Mouse (Mus musculus): Measurements from ENCODE around the gene Rpl36a. TPM values are rescaled to one million over a fixed set of nuclear protein-coding genes. Genes with fewer than 3 reads are reported as not detected.

Rpl36a gene
- total RNA-seq, 2 experiments from 2014 or later, result 2,214 to 3,336 TPM

DNA sequence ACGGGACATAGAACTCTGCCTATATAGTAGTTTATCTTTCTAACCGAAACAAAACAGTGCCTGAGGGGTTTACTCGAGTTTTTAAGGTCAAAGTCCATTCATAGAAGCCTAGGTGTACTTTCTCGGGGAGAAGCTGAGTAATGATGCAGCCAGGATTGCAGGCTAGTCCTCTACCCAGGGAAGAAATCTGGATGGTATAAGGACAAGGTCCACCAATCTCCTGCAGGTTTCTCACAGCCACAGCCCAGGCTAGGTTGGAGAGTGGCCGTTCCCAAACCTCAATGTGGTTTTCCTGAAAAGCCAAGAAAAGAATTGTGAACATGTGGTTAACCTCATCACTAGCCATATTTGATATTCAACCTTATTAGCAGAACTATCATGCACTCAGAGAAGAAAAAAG lies 4.4 kb downstream of the Rpl36a start:
- ATAC-seq (replicated peaks; ENCODE audit: poor library complexity, severe bottlenecking), result no peak

DNA sequence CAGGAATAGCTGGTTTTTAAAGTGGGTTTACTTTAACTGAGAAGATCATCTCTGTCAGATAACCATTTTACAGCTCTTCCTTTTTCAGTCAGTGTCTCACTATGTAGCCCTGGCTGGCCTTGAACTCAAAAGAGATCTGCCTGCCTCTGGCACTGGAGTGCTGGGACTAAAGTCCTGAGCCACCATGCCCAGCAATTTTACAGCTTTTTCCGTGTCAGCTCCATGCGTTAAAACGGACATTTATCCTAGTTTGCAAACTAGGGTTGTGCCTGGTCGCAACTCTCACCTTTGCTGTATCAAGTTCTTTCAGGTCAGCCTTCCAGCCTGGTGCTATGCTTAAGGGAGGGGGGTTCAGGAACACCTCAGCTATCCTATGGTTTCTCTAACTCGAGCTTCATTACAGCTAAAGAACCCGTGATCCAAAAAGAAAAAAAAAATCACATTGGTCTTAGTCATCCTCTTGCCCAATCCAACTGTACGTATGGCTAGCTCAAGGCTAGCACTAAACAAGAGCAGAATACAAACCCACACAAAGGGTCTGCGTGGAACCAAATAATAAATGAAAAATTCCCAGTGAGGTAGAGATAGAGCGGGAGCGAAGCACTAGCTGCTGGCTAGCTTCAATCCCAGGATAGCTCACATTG lies 14.6 kb downstream of the Rpl36a start:
- ATAC-seq (replicated peaks; ENCODE audit: poor library complexity, severe bottlenecking), result peak; percentile 45

- ATAC-seq (replicated peaks; ENCODE audit: poor library complexity, severe bottlenecking), result peak; percentile 76
Observed at GRCm38 (mm10) chrX:134600659-134601379, 15.4 kb downstream of the Rpl36a start, which contains the start of the genes Gla and Hnrnph2. Gla (minus strand) TSS chrX:134601125. Hnrnph2 (plus strand) TSS chrX:134601179.

DNA sequence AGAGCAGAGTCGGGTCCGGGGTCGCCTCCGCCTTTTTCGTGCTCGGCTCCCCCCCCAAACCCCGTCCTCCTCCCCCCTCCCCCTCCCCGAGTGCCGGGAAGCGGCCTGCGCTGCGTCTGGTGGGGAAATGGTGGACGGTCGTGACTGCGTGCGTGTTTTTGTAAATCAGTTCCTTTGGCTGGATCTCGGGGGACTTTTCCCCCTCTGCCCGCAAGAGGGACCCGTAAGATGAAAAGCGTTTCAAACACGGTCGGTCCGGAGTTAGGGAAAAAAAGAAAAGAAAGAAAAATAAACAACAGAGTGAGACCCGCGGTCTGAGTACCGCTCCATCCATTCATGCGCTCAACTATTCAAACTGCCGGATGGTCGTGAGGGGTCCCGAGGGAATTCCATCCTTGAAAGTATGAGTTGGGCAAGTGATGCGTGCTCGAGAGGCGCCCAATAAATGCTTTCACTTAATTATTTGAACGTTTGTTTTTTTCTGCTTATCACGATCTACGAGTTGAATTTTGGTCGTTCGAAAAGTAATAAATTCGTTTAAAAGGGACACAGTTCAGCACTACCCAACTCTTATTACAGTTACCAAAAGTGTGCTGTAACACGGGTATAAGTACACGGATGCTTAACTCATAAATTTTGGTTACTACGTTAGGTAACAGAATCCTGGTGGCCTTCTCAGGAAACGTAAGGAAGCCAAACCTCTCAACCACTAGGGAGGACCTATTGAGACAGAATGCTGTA lies 16.1 kb downstream of the Rpl36a start:
- peak; percentile 38 for ATAC-seq (replicated peaks; ENCODE audit: poor library complexity, severe bottlenecking)

- 0 out of 2 replicates have a peak, but pooled peaks have one; percentile 30 for ATAC-seq (replicated peaks; ENCODE audit: poor library complexity, severe bottlenecking)
Observed at GRCm38 (mm10) chrX:134609472-134609871, 24.0 kb downstream of the Rpl36a start.

GRCm38 (mm10) chrX:134610984-134611383 lies 25.5 kb downstream of the Rpl36a start:
- ATAC-seq (replicated peaks; ENCODE audit: poor library complexity, severe bottlenecking), result no peak

DNA sequence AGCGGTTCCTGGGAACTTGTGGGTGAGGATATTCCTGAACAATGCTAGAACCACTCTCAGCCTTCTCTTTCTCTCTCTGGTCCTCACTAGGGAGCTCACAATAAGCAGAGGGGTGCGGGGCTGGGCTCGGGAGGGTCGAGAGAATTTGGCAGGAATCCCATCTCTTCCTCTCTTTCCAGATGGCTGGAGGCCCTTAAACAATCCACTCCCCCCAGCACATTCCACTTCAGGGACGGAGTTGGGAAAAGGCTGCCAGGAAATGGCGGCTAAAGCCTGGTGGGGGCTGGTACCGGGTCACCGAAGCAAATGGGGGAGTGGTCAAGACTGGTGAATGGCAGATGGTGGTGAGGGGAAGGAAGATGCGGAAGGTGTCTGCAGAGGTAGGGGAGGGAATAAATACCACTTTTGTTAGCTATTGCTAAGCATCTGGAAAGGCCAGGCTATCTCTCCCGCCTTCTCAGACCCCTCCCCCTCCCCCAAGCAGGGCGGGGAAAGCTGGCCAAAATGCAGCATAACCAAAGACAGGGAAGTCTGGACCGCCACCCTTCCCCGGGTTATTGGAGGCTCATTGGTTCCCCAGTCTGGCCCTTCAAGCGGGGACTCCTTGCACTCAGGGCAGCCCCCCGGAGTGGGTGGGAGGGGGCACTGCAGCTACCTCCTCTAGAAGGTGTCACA lies 27.0 kb downstream of the Rpl36a start:
- ATAC-seq (replicated peaks; ENCODE audit: poor library complexity, severe bottlenecking), result peak; percentile 98

DNA sequence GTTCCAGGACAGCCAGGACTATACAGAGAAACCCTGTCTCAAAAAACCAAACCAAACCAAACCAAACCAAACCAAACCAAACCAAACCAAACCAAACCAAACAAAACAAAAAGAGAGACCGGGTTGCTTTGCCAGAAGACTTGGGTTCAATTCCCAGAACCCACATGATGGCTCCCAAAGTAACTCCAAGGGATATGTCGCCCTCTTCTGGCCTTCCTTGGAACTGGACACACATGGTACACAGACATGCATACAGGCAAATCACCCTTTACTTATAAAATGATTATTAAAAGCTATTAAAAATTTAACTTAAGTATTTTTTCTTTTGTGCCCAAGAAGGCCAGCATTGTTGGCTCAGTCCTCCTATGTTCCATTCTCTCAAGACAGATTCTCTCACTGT lies 28.9 kb downstream of the Rpl36a start:
- no peak for ATAC-seq (replicated peaks; ENCODE audit: poor library complexity, severe bottlenecking)

- no peak for ATAC-seq (replicated peaks; ENCODE audit: poor library complexity, severe bottlenecking)
Observed at GRCm38 (mm10) chrX:134619695-134620094, 34.2 kb downstream of the Rpl36a start.

DNA sequence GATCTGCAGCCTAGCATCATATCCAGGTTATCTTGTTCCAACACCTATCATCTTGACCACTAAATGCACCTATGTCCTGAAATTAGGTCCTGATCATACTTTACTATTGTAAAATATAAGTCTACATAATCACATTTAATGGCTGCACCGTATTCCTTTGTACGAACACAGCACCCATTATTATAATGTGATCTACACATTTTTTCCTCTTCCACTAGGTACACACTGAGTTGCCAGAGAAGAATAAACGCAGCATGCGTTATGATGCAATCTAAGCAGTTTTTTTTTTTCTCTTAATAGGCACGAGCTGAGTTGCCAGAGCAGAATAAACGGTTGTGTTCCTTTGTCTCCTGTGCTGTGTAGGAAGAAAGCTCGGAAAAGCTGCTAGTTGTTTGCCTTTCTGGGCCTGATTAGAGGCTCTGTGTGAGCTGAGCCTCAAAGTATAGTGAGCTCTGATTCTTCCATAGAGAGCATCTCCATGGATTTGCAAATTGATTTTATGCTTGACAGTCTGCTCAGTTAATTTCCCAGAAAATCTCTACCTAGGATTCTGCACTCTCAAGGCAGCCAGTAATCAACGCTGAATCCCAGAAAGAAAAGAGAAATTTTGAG lies 34.9 kb downstream of the Rpl36a start:
- no peak for ATAC-seq (replicated peaks; ENCODE audit: poor library complexity, severe bottlenecking)

GRCm38 (mm10) chrX:134621685-134622084 lies 36.2 kb downstream of the Rpl36a start:
- no peak for ATAC-seq (replicated peaks; ENCODE audit: poor library complexity, severe bottlenecking)

DNA sequence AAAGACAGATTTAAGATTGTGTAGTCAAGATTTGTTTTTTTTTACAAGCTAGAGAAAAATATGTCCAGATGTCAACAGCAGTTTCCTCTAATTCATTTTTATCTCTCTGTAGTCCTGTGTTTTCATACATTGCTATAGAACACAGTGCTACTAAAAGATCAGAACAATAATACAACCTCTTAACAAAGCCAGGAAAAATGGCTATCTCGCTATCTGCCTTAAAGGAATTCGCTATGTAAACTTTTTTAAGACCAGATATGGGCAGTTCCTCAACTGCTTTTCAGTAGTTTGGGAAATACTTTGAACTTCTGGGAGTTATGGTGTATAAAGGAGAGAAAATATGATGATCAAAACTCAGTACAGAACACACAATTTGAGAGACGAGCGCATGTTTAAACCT lies 37.9 kb downstream of the Rpl36a start:
- no peak for ATAC-seq (replicated peaks; ENCODE audit: poor library complexity, severe bottlenecking)

DNA sequence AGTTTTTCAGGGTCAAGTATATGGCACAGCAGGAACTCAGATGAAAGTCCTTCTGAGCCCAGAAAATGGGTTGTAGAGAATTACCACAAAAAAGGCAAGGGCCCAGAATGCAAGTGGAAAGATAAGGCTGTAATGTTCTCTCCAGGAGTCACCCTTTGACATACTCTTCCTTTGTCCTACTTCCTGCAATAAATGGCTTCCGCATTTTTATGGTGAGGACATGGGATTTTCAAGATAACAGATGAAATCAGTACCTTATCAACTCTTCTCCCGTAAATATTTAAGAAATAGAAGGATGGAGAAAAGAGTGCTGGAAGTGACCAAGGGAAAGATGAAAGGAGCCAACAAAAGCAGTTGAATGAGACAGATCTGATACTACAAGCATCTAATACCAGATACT lies 42.7 kb downstream of the Rpl36a start:
- ATAC-seq (replicated peaks; ENCODE audit: poor library complexity, severe bottlenecking), result no peak

DNA sequence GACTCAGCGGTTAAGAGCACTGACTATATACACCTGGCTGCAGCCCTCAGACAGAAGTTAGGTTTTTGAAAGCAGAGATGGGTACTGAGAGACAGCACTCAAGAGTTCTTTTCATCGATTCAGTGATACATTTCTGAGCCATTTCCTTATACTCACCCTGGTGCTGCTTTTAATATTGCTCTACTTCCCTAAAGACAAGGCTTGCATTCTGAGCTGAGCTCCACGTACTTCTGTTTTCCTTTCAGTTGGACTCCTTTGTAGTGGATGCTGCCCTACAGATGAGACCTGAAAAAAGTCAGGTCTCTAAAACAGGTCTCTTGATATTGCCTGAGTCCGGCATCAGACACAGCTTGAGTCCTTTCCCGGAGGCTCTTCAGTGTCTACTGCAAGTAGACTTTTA lies 47.3 kb downstream of the Rpl36a start:
- peak; percentile 68 for ATAC-seq (replicated peaks; ENCODE audit: poor library complexity, severe bottlenecking)

- no peak for ATAC-seq (replicated peaks; ENCODE audit: poor library complexity, severe bottlenecking)
Observed at GRCm38 (mm10) chrX:134635111-134635510, 49.7 kb downstream of the Rpl36a start.

DNA sequence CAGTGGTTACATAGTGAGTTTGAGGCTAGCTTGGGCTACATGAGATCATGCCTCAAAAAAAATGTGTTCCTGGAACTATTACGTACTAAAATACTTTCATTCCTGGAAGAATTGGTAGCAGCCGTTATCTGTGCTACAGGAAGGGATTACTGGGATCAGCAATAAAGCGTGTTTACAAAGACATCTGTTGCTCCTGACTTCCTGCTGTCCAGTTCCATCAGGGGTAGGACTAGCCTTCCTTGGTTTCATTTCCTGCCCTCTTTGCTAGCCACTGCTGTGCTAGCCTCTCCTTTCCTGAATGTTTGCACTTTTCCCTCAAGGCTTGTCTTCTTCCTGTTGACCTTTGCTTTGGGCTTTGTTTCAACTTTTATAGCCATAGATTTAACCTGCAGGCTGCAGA lies 50.4 kb downstream of the Rpl36a start:
- peak; percentile 44; the same call in 1 of the 2 replicates for ATAC-seq (replicated peaks; ENCODE audit: poor library complexity, severe bottlenecking)
